Comparison of ENCODE assay signal across 11 mouse cellular contexts in the genomic region with DNA sequence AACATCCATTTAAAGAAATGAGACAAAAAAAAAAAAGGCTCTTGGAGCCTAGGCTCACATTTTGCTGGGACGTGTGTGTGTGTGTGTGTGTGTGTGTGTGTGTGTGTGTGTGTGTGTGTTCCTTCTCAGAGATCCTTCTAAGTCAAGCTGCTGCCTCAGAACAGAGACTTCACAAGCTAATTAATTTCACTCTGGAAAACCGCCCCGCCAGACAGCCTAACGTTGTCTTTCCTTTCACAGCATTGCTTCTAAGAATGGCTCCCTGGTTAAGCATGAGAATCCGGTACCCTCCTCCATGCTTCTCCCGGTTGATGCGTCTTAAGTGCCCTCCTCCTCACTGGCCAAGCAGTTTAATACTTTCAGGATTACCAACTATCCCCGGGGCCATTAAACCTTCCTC.
A peak's percentile ranks its signal among the peaks of the same experiment; 100 is the strongest.
DNase-seq lines count a peak whose midpoint lies in the region; ATAC-seq lines count a peak whose summit lies in the region.
"Had no signal": no experiment of that assay in that cellular context is flagged by ENCODE, and none has a peak within 500 bp of the region (broad histone marks: within the 10 kb centered on the region; RNA-seq: fewer than 3 reads in every experiment).

No protein-coding gene starts in this region.

- no peak overlapping the region for H3K27ac ChIP-seq in heart, embryonic 10.5 days
- no peak overlapping the region for H3K27ac ChIP-seq in limb, embryonic 15.5 days
- H3K27ac ChIP-seq: left cerebral cortex, adult 2 months had no signal

- 44% methylated on average over 8 of the region's 8 CpGs for WGBS in heart, embryonic 10.5 days
- WGBS in limb, embryonic 15.5 days: 10% methylated on average over 8 of the region's 8 CpGs

- H3K36me3 ChIP-seq in heart, embryonic 10.5 days: no peaks in the 10 kb centered on the region
- no peaks in the 10 kb centered on the region for H3K36me3 ChIP-seq in limb, embryonic 15.5 days

- peak overlapping the region; percentile 25; the same call in 1 of the 2 replicates for H3K4me3 ChIP-seq in heart, embryonic 10.5 days
- H3K4me3 ChIP-seq in limb, embryonic 15.5 days: peak overlapping the region; percentile 15; the same call in 1 of the 2 replicates
- H3K4me3 ChIP-seq: left cerebral cortex, adult 2 months had no signal

- intact Hi-C loops in gastrocnemius, postnatal 14 days (cut with DNase I; ENCODE audit: low total_unique reads): no loop called here

- H3K9ac ChIP-seq in limb, embryonic 15.5 days: no peak overlapping the region

- ATAC-seq in limb, embryonic 15.5 days (ENCODE audit: insufficient number of reproducible peaks, low FRiP score, low TSS enrichment, low read depth): no peak

- no peak for DNase-seq in heart, embryonic 10.5 days (ENCODE audit: low spot score)
- DNase-seq in heart, adult 9 months (ENCODE audit: low spot score in 2 of 2): no peak
- DNase-seq in right cerebral cortex, postnatal 14 days: peak; percentile 21
- no peak for DNase-seq in right cerebral cortex, adult 18-20 months
- no peak for DNase-seq in cerebellum, adult 9-11 months
- DNase-seq in gastrocnemius, postnatal 14 days: no peak
- no peak for DNase-seq in thymus, postnatal 4 days
- DNase-seq: cerebellum, adult 8-10 months; heart, postnatal 10 days had no signal

- no peaks in the 10 kb centered on the region; the same call in 1 of the 2 replicates for H3K27me3 ChIP-seq in heart, embryonic 10.5 days (ENCODE audit: insufficient read depth, poor library complexity, severe bottlenecking)
- H3K27me3 ChIP-seq in limb, embryonic 15.5 days: 0 out of 2 replicates have a peak, but pooled peaks cover 5% of the 10 kb centered on the region

- H3K4me1 ChIP-seq in heart, embryonic 10.5 days: peaks cover 7% of the 10 kb centered on the region; the same call in 1 of the 2 replicates
- H3K4me1 ChIP-seq in limb, embryonic 15.5 days: peaks cover 9% of the 10 kb centered on the region

- H3K4me2 ChIP-seq in limb, embryonic 15.5 days: peak overlapping the region; percentile 36

- no peaks in the 10 kb centered on the region for H3K9me3 ChIP-seq in heart, embryonic 10.5 days
- no peaks in the 10 kb centered on the region for H3K9me3 ChIP-seq in limb, embryonic 15.5 days
